Mouse (Mus musculus) liver, embryonic 16.5 days (tissue): ENCODE measurements around the gene Arl15. TPM values are rescaled to one million over a fixed set of nuclear protein-coding genes. Genes with fewer than 3 reads are reported as not detected.

Source experiments
- ATAC-seq: fragments of 200-750 bp; cut with Nextera tagmentation; 2 replicates; pipeline ENCODE4 v1.8.0; 2017; ENCODE audit warnings: low read depth, mild to moderate bottlenecking, moderate number of reproducible peaks, moderate library complexity
- H3K27ac ChIP-seq: fragments of 300-500 bp; sonication (generic); 2 replicates; pipeline ENCODE4 v1.5.1; 2014; ENCODE audit warnings: mild to moderate bottlenecking, low read length
- H3K27me3 ChIP-seq: fragments of 300-500 bp; sonication (generic); 2 replicates; pipeline ENCODE4 v1.6.1; 2014; ENCODE audit warnings: low read depth, low read length, mixed read lengths; ENCODE audit not compliant: control insufficient read depth, insufficient read depth
- H3K36me3 ChIP-seq: fragments of 300-500 bp; sonication (generic); 2 replicates; pipeline ENCODE4 v1.6.1; 2014; ENCODE audit warnings: mild to moderate bottlenecking; ENCODE audit not compliant: control insufficient read depth, insufficient read depth
- H3K4me1 ChIP-seq: fragments of 300-500 bp; sonication (generic); 2 replicates; pipeline ENCODE4 v1.6.1; 2014; ENCODE audit warnings: low read depth, low read length, mixed read lengths; ENCODE audit not compliant: control insufficient read depth
- H3K4me2 ChIP-seq: fragments of 300-500 bp; sonication (generic); 2 replicates; pipeline ENCODE4 v1.6.1; 2014; ENCODE audit warnings: low read depth, low read length, mixed read lengths
- H3K4me3 ChIP-seq: fragments of 300-500 bp; sonication (generic); 2 replicates; pipeline ENCODE4 v1.5.1; 2014; ENCODE audit warnings: low read depth, mild to moderate bottlenecking, low read length
- H3K9ac ChIP-seq: fragments of 300-500 bp; sonication (generic); 2 replicates; pipeline ENCODE4 v1.6.1; 2014; ENCODE audit warnings: low read depth, low read length
- H3K9me3 ChIP-seq: fragments of 300-500 bp; sonication (generic); replicated peaks from 2 replicates; pipeline ENCODE4 v1.6.1; 2016; ENCODE audit warnings: low read length; ENCODE audit not compliant: control insufficient read depth
- WGBS: fragments of 180-500 bp; shearing (Covaris S2); extraction: QIAGEN DNeasy Blood & Tissue Kit; methylation state at CpG from one replicate; pipeline ENCODE4 v1.1.7; 2014; ENCODE audit not compliant: insufficient replicate concordance; 5-methylcytosine and 5-hydroxymethylcytosine counted together
- polyA plus RNA-seq: library from polyadenylated mRNA; unstranded; fragments of >200 nt; fragmentation: Nextera tagmentation; extraction: Ambion mirVana; gene quantifications from 2 replicates; pipeline ENCODE4 v1.2.1, GENCODE M21; 2015

Arl15 gene
- polyA plus RNA-seq, result 2.8 and 2.9 TPM in 2 replicates

DNA sequence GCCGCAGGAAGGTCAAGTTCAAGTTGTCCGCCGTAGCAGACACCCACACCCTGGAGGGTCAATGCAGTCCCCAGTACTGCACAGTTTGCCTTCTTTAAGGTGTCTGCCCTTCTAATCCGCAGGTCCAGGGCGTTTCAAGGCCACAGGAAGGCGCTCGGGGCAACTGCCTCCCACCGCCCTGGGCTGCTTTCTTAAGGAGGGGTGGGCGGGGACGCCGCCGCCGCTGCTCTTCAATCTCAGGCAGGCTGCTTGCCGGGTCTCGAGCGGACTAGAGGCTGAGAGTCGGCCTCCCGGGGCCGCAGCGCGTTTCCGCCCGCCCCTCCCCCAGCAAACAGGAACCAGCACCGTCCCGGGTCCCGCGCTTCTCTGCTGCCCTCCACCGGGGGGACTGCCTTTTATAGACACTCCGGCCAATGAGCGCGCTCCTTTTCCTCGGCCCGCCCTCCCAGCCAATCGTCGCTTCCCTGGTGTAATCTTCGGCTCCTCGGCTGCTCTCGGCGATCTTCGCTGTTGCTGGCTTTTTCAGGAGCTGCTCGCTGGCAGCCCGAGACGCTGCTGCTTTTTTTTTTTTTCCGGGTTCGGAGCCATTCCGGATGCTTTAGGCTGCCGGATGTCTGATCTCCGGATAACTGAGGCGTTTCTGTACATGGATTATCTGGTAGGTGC lies at the start of gene Arl15:
TSS of gene Arl15 (plus strand) at position 467 of the 666 bp plus-strand sequence.
- peak within 1 kb of the TSS; percentile 94 for H3K27ac ChIP-seq
- under 1% methylated on average over 49 of the region's 49 CpGs for WGBS
- no peaks in the 10 kb centered on the region for H3K9me3 ChIP-seq

DNA sequence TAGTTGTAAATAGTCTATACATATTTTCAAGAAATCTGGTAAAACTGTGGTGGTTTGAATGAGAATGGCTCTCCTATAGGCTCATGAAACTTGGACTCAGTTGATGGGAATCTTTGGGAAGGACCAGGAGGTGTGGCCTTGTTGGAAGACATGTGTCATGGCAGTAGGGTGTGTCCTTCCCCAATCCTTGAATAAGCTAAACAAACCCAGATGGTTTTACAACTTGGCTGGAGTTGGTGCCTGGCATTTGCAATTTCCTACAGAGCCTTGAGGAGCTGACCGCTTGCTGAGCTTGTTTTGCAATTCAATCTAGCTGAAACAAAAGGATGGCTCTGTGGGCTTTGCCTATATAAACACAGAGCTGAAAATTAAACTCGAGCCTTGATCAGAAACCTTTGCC lies 49.0 kb upstream of the Arl15 start:
- Histone ChIP-seq H3K4me3 (no peak overlapping the region), H3K27ac (no peak overlapping the region), H3K27me3 (no peaks in the 10 kb centered on the region), H3K36me3 (no peaks in the 10 kb centered on the region), H3K9ac (no peak overlapping the region), H3K4me2 (no peak overlapping the region), H3K9me3 (no peaks in the 10 kb centered on the region), H3K4me1 (no peaks in the 10 kb centered on the region)
- 41% methylated on average over 2 of the region's 2 CpGs for WGBS
- no peak for ATAC-seq

More for the DNA sequence above, at the start of gene Arl15:
- Histone ChIP-seq H3K36me3 (no peaks in the 10 kb centered on the region), H3K4me1 (peaks cover 20% of the 10 kb centered on the region), H3K4me2 (peak within 1 kb of the TSS; percentile 95), H3K27me3 (no peaks in the 10 kb centered on the region), H3K4me3 (peak within 1 kb of the TSS; percentile 91), H3K9ac (peak within 1 kb of the TSS; percentile 94)
- ATAC-seq, result peak; percentile 97

- Histone ChIP-seq H3K4me3 (no peak overlapping the region), H3K27ac (no peak overlapping the region), H3K27me3 (no peaks in the 10 kb centered on the region), H3K36me3 (no peaks in the 10 kb centered on the region), H3K4me1 (no peaks in the 10 kb centered on the region), H3K4me2 (no peak overlapping the region), H3K9me3 (no peaks in the 10 kb centered on the region; the same call in 1 of the 2 replicates), H3K9ac (no peak overlapping the region)
- WGBS, result 45% methylated on average over 5 of the region's 5 CpGs
- ATAC-seq, result no peak
Measured at GRCm38 (mm10) chr13:113750766-113751165, 43.5 kb upstream of the Arl15 start.

- Histone ChIP-seq H3K4me1 (no peaks in the 10 kb centered on the region), H3K4me3 (no peak overlapping the region), H3K9ac (no peak overlapping the region), H3K27me3 (no peaks in the 10 kb centered on the region), H3K36me3 (no peaks in the 10 kb centered on the region), H3K4me2 (no peak overlapping the region), H3K9me3 (no peaks in the 10 kb centered on the region; the same call in 1 of the 2 replicates), H3K27ac (no peak overlapping the region)
- ATAC-seq, result no peak
- 48% methylated on average over 9 of the region's 9 CpGs for WGBS
Measured at GRCm38 (mm10) chr13:113754731-113755689, 39.3 kb upstream of the Arl15 start.

DNA sequence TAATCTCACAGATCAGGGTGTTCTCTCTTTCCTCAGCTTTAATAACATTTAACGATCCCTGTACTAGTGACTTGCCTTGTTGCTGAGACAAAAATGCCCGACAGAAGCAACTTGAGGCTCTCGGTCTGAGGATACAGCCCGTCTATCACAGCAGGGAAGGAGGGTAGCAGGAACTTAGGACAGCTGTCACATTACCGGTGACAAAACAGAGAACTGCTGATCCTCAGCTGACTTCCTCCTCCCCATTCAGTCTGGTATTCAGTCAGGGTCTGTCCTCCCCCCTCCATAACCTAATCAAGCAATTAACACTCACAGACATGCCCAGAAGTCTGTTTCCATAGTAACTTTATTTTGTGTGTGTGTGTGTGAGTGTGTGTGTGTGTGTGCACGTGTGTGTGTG lies 38.5 kb upstream of the Arl15 start:
- WGBS, result 30% methylated on average over 6 of the region's 6 CpGs
- no peaks in the 10 kb centered on the region for H3K4me1 ChIP-seq
- ATAC-seq, result no peak
- no peaks in the 10 kb centered on the region for H3K27me3 ChIP-seq
- H3K4me2 ChIP-seq, result no peak overlapping the region
- no peak overlapping the region for H3K4me3 ChIP-seq
- no peak overlapping the region for H3K9ac ChIP-seq
- no peak overlapping the region for H3K27ac ChIP-seq
- no peaks in the 10 kb centered on the region; the same call in 1 of the 2 replicates for H3K9me3 ChIP-seq
- H3K36me3 ChIP-seq, result no peaks in the 10 kb centered on the region

DNA sequence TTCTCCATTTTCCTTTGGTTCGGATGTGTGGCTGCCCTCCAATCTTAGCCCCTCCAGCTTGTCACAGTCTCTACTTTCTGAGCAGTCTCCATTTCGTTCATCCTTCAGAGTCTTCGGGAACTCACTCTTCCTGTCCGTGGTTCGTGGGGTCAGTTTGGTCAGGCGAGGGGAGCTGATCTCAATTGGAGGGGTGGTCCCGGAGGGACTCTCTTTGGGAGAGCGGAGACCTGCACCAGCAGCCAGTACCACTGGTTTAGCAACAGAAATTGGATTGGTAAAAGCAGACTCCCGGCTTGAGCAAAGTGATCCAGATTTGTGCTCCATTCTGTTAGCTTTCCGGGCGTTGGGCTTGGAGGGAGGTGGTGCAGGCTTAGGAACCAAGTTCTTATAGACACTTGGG lies 32.6 kb upstream of the Arl15 start:
- Histone ChIP-seq H3K4me1 (no peaks in the 10 kb centered on the region), H3K27ac (no peak overlapping the region), H3K4me3 (no peak overlapping the region), H3K4me2 (no peak overlapping the region), H3K27me3 (no peaks in the 10 kb centered on the region), H3K9ac (no peak overlapping the region), H3K36me3 (no peaks in the 10 kb centered on the region), H3K9me3 (no peaks in the 10 kb centered on the region)
- 77% methylated on average over 11 of the region's 11 CpGs for WGBS
- ATAC-seq, result no peak

DNA sequence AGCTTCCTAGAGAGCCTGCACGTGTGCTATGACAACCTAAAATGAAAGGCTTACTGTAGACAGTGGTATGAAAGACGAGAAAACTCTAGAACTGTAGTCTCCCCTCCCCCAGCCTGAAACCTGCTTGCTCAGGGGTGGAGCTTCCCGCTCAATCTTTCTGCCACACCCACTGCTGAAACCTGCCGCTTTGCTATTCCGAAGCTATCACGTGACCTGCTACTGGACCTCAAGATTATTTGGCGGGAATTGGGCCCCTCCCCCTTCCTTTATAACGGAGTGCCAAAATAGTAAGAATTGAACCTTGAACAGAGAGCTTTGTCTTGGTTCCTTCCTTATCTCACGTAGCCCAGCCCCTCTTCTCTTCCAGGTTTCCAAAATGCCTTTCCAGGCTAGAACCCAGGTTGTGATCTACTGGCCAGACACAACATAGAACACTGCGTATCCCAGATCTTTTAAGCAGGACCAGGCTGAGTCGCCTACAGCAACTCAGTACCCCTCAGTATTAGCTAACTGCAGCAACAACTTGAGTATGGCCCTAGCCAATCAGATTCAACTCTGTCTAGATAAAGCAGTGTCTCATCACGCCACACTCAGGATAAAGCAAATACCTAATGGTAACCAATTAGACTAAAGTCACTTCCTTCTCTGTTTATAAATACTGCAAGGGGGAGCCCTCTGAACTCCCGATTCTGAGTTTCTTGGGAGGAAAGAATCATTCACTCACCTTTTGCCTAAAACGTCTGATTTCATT lies 31.4 kb upstream of the Arl15 start:
- no peak for ATAC-seq
- H3K27ac ChIP-seq, result no peak overlapping the region
- no peak overlapping the region for H3K4me2 ChIP-seq
- H3K4me3 ChIP-seq, result no peak overlapping the region
- H3K9me3 ChIP-seq, result no peaks in the 10 kb centered on the region
- H3K9ac ChIP-seq, result no peak overlapping the region
- 68% methylated on average over 14 of the region's 14 CpGs for WGBS
- H3K36me3 ChIP-seq, result no peaks in the 10 kb centered on the region
- no peaks in the 10 kb centered on the region for H3K27me3 ChIP-seq
- H3K4me1 ChIP-seq, result no peaks in the 10 kb centered on the region

- no peak overlapping the region for H3K4me2 ChIP-seq
- 40% methylated on average over 3 of the region's 3 CpGs for WGBS
- no peaks in the 10 kb centered on the region for H3K36me3 ChIP-seq
- ATAC-seq, result no peak
- H3K9ac ChIP-seq, result no peak overlapping the region
- no peaks in the 10 kb centered on the region for H3K27me3 ChIP-seq
- no peaks in the 10 kb centered on the region for H3K9me3 ChIP-seq
- H3K4me3 ChIP-seq, result no peak overlapping the region
- H3K27ac ChIP-seq, result no peak overlapping the region
- H3K4me1 ChIP-seq, result no peaks in the 10 kb centered on the region
Measured at GRCm38 (mm10) chr13:113765411-113765810, 28.9 kb upstream of the Arl15 start.
